Mouse (Mus musculus) mouse trophoblast stem cell (cell line): Measurements from ENCODE around the gene Nudt4.

Source experiments
- in situ Hi-C, 2 experiments: fragments of 300-500 bp; cut with MseI, MboI; formaldehyde crosslinking; loops; 2 replicates in 1 of 2; 3 replicates in 1 of 2; pipeline ENCODE4 v1.15.1; 2025

Nudt4 gene

GRCm38 (mm10) chr10:95563851-95564845 lies at the start of gene Nudt4:
Gene Nudt4, minus strand, starts transcription at chr10:95564146.
- in situ Hi-C loops = loop anchor here (25.0 kb wide), 1 partner anchor 473 kb away; no protein-coding TSS in a partner anchor

DNA sequence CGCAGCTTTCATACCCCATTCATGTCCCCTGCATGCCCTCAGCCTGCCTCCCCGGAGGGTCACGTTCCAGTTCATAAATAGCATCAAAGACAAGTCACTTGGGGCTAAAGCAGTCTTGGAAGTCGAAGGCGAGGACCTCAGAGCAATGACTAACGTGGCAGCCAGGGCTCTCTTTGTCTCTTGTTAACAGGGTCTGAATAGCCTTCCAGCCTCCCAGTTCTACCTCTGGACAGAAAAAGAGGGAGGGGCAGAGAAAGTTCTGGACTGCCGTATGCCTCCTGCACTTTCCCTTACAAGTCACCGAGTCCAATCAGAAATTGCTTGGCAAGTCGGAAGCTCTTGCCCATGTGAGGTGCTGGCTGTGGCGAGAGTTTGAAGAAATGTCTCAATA lies 47.4 kb upstream of the Nudt4 start:
- in situ Hi-C loops = no loop called here

DNA sequence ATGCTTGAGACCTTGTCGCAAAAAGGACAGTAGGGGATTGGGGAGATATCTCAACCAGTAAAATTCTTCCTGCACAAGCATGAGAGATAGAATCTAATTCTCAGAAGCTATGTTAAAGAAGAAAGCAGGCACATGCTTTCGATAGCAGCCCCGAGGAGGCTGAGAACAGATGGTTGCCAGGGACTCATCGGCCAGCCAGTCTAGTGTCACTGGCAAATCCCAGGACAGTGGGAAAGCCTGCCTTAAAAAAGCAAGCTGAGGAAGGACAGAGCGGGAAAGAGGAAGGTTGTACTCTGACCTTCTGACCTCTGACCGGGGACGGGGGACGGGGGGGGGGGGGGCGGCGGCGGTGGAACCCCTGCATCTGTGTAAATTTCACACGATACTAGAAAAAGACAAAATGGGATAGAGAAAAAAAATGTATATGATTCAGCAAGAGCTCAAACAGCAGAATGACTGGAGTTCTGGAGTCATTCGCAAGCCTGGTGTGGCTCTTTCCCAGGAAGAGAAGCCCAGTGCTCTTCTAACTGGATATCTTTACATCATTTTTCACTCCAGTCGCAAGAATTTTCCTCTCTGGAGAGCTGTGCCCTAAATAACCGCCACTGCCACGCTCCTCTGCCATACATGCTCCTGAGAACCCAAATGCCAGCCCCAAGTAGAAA lies 46.9 kb upstream of the Nudt4 start:
- in situ Hi-C loops = no loop called here

- in situ Hi-C loops = no loop called here
These were observed 41.1 kb upstream of the Nudt4 start for GRCm38 (mm10) chr10:95604979-95605613.

DNA sequence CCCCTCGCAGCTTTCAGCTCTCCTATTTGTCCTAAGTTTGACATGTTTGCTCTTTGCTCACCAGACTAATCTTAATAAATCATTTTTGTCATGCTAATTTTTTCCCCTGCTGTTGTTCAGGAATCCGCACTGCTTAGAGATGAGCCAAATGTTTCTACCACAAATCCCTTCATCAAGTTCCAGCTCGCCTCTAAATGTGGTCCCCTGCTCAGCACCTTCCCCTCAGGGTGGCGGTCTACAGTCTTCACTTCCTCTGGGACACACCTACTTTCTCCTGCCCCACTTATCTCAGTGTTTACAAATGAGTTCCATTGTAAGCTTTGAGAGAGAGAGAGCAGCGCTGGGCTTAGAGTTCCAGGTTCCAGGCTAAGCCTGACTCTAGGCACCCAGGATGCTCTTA lies 36.6 kb upstream of the Nudt4 start:
- in situ Hi-C loops = no loop called here

DNA sequence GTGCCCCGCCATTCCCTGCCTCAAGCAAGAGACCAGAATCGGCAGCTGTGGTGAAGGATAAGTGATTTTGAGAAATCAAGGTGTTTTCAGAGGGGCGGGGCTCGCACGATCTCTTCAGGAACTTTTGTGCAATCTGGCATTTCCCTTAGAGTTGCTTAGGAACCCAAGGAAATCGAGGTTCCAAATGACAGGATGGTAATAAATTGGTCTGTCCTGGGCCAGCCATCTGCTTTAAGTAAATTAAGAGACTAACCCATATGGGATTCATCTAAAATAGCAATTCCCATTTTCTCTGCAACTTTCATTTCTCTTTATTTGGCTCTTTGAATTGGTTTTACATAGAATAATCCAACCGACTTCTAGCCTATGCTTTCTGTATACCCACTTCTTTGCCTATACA lies 35.8 kb upstream of the Nudt4 start:
- in situ Hi-C loops = no loop called here

DNA sequence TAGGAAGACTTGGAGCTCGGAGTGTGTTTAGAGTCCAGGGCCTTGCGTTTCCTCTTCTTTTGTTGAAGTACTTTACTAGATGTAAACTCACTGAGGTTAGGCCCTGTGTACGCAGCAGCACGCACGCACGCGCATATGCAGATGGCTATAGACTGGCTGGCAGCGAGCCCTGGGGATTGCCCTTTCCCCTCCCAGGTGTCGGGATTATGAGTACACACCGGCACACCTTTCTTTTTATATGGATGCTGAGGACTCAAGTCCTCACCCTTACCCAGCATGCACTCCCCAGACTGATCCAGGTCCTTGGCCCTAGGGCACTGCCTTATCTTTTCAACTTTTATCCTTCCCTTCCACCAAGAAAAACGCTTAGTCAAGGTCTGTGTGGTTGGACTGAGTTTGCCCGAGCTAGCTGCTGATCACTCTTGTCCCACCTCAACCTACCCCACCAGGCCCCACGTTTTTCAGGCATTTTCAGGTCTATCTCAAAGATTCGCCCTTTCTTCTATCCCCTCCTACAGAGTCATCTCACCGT lies 34.2 kb upstream of the Nudt4 start:
- in situ Hi-C loops = no loop called here

DNA sequence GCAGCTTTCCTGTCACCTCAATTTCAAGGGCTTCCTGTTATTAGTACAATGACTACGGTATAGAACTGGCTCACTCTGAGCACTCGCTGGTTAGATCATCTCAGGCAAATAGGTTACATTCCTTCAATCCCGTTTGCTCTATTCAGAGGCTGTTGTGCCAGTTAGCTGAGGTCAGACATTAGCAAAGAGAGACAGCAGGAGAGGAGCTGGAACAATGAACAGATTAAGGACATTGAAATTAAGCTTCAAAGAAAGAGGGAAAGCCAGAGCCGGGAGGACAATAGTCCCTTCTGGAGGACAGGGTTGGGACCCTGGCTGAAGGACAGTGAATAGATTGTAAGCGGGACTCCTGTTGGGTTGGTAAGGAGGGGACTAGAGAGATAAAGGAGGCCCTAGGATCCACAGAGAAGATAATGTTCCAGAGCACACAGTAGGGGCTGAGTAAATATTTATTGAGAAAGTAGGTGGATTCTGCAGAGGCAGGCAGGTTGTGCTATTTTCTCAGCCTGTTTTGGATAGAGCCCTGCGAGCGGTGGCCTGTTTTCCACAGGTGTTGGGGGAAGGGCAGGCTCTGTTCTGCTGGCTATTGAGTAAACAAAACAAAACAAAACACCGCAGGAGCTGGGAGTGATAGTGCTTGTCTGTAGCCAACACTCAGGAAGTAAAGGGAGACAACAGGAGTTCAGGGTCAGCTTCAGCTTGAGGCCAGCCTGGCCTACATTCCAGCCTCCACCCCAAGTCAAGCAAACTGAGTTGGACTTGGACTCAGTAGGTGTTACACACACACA lies 32.1 kb upstream of the Nudt4 start:
- in situ Hi-C loops = no loop called here

GRCm38 (mm10) chr10:95594414-95594813 lies 30.5 kb upstream of the Nudt4 start:
- in situ Hi-C loops = no loop called here

GRCm38 (mm10) chr10:95591257-95591656 lies 27.3 kb upstream of the Nudt4 start:
- in situ Hi-C loops = no loop called here

DNA sequence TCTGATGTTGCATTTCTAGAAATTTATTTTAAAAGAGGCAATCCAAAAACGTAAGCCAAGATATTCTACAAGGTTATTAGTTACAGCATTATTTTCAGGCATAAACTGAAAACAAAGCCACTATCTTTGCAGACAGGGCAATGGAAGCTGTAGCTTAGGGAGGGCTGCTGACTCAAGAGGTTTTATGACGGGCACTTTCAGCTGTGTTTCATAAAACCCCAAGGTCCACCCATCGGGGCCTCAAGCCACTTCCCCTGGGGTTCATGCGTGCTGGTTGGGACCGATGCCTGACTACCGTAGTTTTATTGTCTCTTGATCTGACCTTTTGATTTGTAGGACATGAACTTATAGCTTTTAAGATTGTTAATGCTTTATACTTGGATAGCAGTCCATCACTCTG lies 26.2 kb upstream of the Nudt4 start:
- in situ Hi-C loops = no loop called here

GRCm38 (mm10) chr10:95589196-95589595 lies 25.2 kb upstream of the Nudt4 start:
- in situ Hi-C loops = no loop called here

GRCm38 (mm10) chr10:95587509-95588220 lies 23.7 kb upstream of the Nudt4 start:
- in situ Hi-C loops = no loop called here

DNA sequence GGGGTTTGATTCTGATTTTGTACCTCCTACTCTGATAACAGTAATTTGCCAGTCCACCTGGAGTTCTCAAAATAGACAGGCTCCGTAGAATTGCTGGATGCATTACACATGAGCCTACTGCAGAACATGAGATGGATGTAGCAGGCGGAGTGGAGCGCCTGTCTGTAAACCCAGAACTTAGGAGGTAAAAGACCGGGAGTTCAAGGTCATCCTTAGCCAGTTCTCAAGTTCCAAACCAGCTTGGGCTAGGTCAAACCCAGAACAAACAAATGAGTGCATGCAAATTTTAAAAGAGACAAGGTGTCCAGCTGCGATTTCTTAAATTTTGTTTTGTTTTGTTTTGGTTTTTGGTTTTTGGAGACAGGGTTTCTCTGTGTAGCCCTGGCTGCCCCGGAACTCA lies 21.6 kb upstream of the Nudt4 start:
- in situ Hi-C loops = no loop called here

DNA sequence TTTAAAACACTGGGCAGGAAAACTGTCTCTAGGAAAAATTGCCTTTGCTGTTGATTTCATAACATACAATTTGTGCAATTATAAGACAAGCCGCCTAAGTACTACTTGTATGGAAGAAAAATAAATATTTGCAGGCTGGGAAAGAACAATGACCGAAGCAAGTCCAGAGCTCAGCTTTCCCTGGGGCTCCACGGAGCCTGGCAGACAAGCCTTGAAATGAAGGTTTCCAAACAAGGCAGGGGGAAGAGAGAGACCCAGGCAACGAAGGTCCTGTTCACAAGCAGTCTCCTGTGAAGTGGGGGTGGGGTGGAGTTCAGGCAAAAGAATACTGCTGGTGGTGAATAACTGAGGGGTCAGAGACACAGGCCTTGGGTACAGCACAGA lies 13.6 kb upstream of the Nudt4 start:
- in situ Hi-C loops = no loop called here

DNA sequence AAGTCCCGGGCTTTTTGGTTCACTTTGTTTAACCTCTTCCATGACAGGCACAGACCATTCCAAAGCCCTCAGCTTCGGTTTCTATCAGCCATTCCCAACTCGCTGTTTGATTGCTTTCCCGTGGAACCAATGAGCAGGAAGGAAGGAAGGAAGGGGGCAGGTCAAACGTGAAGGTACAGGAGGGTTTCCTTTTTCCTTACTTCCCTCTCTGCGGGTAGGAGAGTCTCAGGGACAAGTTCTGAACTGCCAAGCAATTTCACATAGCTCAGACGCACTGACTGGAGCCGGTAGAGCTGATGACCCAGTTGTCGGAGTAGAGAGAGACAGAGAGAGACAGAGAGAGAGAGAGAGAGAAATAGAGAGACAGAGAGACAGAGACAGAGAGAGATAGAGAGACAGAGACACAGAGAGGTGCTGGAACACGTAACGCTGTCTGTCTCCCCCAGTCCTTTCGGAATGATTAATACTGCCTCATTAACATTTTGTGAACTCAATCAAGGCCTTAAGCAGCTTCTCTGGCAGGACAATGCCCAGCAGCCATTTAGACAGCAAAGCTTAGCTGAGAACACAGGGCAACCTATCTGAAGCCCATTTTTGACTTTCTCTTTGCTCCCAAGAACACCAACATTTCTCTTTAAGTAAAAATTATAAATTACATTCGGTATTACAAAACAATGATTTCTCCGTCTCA lies 13.1 kb upstream of the Nudt4 start:
- in situ Hi-C loops = no loop called here

- in situ Hi-C loops = no loop called here
These were observed 12.0 kb upstream of the Nudt4 start for GRCm38 (mm10) chr10:95575839-95576380.

DNA sequence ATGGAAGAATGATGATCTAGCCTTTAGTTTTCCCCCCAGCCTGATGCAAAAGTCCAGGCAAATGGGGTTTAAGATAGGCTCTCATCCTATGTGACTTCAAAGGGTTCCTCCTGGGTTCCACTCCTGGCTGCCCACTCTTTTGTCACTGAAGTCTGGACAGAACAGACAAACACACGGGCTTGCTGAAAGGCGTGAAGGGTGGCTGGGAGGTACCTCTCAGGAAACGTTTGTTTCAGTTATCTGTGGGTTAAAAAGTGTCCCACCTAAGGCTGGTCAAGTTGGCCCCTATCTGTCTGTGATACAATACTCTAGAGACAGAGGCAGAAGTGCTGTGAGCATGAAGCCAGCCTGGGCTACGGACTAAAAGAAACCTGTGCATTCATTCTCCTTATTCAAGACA lies 11.0 kb upstream of the Nudt4 start:
- in situ Hi-C loops = loop anchor here (25.0 kb wide), 1 partner anchor 462 kb away; no protein-coding TSS in a partner anchor

GRCm38 (mm10) chr10:95569441-95569840 lies 5.5 kb upstream of the Nudt4 start:
- in situ Hi-C loops = loop anchor here (25.0 kb wide), 1 partner anchor 468 kb away; no protein-coding TSS in a partner anchor

DNA sequence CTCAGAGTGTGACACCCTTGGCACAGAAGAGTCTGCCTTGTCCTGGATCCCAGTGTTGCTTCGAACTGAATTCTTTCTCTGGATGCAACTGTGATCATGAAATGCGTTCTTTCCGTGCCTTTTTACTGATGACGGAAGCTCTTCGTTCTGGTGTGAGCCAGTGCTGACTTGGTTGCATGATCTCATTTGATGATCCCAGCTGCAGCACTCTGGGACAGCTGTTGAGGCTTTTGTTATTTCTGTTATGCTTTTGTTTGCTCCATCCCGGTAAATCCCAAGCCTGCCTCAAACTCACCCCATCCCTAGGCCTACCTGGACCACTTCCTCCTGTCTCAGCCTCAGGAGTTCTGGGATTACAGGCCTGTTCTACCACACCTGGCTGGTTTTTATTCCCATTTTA lies 4.1 kb upstream of the Nudt4 start:
- in situ Hi-C loops = loop anchor here (25.0 kb wide), 1 partner anchor 469 kb away; no protein-coding TSS in a partner anchor
